Mouse (Mus musculus): ENCODE results near the gene Trmt10a. TPM values are rescaled to one million over a fixed set of nuclear protein-coding genes. Genes with fewer than 3 reads are reported as not detected.

The Trmt10a gene
- total RNA-seq (2021): 1 to 10 TPM; 1.9 to 2.0 TPM
- long read RNA-seq, experiment 1, partial matches to known transcripts: 0 of 2 reads
- long read RNA-seq, experiment 1, other reads (novel, unspliced or antisense): 2 of 2 reads
- long read RNA-seq, experiment 2, full-length matches to known transcripts: 1 of 1 reads
- long read RNA-seq, experiment 2, partial matches to known transcripts: 0 of 1 reads
- long read RNA-seq, experiment 2, other reads (novel, unspliced or antisense): 0 of 1 reads

DNA sequence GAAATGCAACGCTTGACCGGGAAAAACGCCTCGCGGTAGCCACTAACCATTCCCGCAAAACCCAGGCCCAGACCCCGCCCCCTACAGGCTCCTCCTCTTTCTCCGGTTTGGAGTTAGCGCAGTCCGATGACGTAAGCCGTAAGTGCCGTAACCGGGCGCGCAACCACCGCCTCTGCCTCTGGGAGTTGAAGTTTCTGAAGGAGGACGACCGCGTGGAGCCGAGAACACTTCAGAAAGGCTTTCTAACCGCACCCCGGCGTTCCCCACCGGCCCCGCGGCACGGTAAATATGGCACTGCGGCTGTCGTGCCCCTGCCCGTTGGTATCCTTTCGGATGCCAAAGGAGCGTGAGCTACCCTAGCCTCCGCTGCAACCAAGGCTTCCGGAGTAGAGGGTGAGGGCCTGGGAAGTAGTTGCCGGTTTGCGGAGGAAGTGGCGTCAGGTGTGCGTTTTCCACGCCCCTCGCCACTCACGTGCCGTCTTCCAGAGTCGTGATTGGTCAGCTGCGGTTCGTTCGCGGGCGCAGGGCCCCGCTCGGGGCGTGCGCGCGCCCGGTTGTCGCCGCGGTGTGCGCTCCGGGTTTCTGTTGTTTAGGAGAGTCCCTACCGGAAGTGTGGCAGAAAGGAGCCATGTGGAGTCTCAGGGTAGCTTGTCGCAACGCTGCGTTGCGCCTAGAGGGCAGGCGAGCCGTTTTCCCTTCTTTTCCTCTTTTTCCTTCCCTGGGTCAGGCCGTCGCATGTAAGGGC is at the start of gene Trmt10a:
Gene Trmt10a (plus strand): TSS at position 134 of the 745 bp plus-strand sequence.
- DNase-seq: peak; percentile 98 to 100

DNA sequence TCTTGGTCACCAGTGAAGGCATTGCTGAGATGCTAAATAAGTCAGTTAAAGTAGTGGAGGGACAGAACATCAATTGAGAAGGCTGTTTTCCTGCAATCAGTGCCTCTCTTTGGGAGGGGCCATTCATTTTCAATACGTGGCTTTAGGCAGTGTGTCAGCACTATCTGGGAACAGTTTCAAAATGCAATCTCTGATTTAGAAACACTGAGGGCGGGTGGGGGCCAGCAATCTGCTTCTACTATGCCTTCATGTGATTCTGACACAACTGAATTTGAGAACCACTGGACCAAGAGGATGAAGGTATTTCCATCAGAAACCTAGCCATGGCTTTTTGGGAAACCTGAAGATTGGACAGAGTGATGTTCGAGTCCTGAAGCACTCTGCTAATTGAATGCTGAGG is 47.9 kb upstream of the Trmt10a start:
- no peak for DNase-seq

- DNase-seq: no peak
Measured at GRCm38 (mm10) chr3:138095718-138096117, 47.5 kb upstream of the Trmt10a start.

GRCm38 (mm10) chr3:138096263-138097028 is 46.8 kb upstream of the Trmt10a start:
- DNase-seq: no peak

DNA sequence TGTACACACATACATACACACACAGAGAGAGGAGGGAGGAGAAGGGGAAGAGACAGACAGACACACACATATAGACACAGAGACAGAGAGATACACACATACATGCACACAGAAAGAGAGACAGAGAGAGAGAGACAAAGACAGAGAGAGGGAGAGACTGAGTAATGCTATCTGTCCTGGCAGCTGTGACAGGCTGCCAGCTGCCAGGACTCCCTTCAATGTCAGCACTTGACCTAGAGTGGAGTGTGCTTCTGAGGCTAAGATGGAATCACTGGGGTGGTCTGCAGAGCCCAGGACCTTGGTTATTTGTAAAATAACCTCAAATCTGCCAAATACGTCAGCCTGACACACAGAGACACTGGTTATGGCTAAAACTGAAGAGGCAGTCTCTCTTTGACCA is 45.5 kb upstream of the Trmt10a start:
- peak; percentile 18 to 28 for DNase-seq

DNA sequence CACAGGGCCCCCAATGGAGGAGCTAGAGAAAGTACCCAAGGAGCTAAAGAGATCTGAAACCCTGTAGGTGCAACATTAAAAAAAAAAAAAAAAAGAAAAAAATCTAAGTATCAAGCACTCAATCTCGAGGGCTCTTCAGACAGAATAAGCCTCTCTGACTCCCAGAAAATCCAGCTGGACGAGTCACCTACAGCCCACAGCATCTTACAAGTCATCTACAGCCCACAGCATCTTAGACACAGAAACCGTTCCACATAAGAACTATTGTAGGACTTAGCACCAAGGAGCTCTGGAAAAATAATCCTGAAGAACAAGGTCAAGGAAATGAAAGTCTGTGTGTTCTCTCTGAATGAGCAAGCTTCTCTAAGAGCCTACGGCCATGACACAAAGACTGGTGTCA is 41.3 kb upstream of the Trmt10a start:
- no peak for DNase-seq

GRCm38 (mm10) chr3:138103690-138104089 is 39.6 kb upstream of the Trmt10a start:
- no peak for DNase-seq

GRCm38 (mm10) chr3:138105056-138105455 is 38.2 kb upstream of the Trmt10a start:
- no peak for DNase-seq

DNA sequence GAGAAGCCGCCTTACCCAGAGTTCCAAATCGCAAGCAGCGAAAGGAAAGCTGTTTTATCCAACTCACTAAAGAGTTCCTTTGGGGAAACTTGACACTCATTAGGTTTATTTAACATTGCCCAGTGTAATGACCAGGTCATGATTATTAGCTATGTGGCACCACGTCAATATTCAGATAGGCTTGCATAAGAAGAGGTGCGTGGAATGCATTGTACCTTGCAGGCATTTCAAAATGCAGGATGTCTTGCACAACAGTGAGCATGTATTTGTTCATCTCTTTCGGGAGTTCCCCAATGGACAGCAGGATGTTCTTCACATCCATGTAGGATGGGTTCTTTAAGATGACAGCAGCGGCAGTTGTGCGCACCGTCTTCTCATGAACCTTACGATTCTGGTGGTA is 36.4 kb upstream of the Trmt10a start:
- no peak for DNase-seq

GRCm38 (mm10) chr3:138110910-138111782 is 32.1 kb upstream of the Trmt10a start:
- no peak for DNase-seq

- no peak for DNase-seq
Measured at GRCm38 (mm10) chr3:138114106-138114505, 29.1 kb upstream of the Trmt10a start.

GRCm38 (mm10) chr3:138116871-138117270 is 26.4 kb upstream of the Trmt10a start:
- peak; percentile 73 to 79 for DNase-seq

GRCm38 (mm10) chr3:138118392-138118791 is 24.9 kb upstream of the Trmt10a start:
- DNase-seq: no peak

DNA sequence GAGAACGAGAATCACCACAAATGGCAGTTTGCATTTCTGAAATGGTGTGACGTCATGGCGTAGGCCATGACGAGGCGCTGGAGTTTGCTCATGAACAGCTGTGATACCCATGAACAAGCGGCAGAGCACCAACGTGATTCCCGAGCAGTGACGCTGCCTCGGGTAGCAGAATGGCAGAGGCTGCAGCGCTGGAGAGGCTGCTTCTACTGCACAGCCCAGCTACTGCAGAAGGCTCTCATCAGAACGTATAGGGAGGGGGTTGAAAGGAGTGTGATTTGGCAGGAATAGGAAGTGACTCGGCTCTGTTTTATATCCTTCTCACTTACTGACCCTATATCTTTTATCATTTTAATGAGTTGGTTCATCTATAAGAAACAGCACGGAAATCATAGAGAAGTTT is 24.4 kb upstream of the Trmt10a start:
- DNase-seq: peak in 1 of 2 experiments; percentile 24

DNA sequence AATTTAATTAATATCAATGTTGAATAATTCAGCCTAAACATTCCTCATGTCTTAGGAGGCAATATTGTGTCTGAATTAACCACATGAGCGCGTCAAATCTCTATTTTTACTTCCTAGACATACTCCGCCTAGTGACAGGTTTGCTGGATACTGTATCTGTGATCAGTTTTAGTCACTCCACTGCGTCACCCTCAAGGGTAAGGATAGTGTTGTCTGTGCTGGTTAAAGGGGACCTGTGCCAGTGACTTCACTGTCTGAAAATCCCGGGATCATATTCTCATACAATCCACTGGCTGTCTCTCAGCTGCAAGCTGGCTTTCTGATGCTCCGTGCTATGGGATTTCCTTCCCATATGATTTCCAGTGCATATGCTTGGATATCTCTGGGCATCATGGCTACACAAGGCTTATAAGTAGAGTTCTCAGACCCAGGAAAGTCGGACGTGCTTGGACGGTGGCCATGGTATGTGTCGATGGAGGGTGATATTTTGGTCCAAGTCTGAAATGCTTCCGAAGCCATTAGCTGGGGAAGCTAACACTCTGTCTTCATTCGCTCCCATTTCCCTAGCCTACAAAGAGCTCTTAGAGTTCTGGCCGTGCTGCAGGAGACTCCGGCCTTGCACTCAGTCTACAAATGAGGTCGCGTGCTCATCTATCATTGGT is 23.7 kb upstream of the Trmt10a start:
- peak; percentile 18 to 46 for DNase-seq

- no peak for DNase-seq
Measured at GRCm38 (mm10) chr3:138121461-138121860, 21.8 kb upstream of the Trmt10a start.

- no peak for DNase-seq
Measured at GRCm38 (mm10) chr3:138123842-138124241, 19.4 kb upstream of the Trmt10a start.

GRCm38 (mm10) chr3:138129110-138129509 is 14.1 kb upstream of the Trmt10a start:
- no peak for DNase-seq

DNA sequence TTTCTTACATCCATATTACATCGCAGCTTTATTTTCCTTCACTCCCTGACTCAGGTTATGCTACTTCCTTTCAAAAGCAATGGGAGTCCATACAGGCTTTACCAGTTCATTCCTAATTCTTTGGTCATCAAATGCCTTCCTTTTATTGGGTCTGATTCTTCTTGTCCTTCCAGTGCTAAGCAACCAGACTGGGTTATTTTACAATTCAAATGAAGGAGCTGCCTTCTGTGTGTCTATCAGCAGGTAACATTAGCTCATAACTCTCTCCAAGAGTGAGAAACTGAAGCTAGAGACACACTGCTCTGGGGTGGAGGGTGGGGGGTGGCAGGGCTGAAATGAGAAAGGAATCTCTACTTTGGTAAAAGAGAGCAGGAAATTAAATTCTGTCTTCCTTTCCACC is 12.6 kb upstream of the Trmt10a start:
- no peak for DNase-seq

GRCm38 (mm10) chr3:138131168-138131567 is 12.1 kb upstream of the Trmt10a start:
- peak in 1 of 2 experiments; percentile 14 for DNase-seq

DNA sequence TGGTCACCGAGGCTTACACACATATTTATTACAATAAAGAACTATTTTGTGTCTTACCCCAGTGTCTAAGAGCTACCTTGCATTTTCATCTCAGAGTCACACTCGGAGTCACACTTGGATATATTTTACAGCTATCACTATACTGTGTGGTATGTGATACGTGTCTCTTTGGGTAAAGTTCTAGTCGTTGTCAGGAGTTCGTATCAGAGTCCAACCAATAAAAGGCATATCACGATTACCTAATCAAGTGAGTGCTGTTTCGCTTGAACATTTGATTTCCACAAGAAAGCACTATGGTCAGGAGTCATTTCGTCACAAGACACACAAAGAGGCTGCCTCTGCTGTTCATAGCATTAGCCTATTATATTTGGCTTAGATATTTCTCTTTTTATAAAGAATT is 9.8 kb upstream of the Trmt10a start:
- DNase-seq: no peak
